Mouse (Mus musculus) urinary bladder, postnatal 0 days (tissue): ENCODE results near the gene Cd244a. TPM values are rescaled to one million over a fixed set of nuclear protein-coding genes. Genes with fewer than 3 reads are reported as not detected.

ENCODE experiments used
- microRNA-seq: library from miRNA; unstranded; fragments of <30 nt; microRNA quantifications from one replicate; pipeline ENCODE4, GENCODE M21; 2016
- polyA plus RNA-seq: library from polyadenylated mRNA; unstranded; fragments of >200 nt; fragmentation: Nextera tagmentation; extraction: Ambion mirVana; gene quantifications from 2 replicates; pipeline ENCODE4 v1.2.1, GENCODE M21; 2015

Gene Cd244a
- 0.77 and 3.5 TPM in 2 replicates for polyA plus RNA-seq

GRCm38 (mm10) chr1:171558898-171559297 lies at the start of gene Cd244a:
Gene Cd244a, plus strand, starts transcription at chr1:171559193.

GRCm38 (mm10) chr1:171535194-171535593 lies 23.8 kb upstream of the Cd244a start, which contains the start of gene Itln1:
Gene Itln1, minus strand, starts transcription at chr1:171535294.

GRCm38 (mm10) chr1:171607176-171607575 lies 48.2 kb downstream of the Cd244a start, which contains the start of gene Ly9:
Gene Ly9, minus strand, starts transcription at chr1:171607410.

GRCm38 (mm10) chr1:171652734-171653133 lies 93.7 kb downstream of the Cd244a start, which contains the start of gene Slamf7:
Gene Slamf7, minus strand, starts transcription at chr1:171653035.

Small RNA genes within 50 kb of the gene (microRNA-seq; reads per million reads assigned to microRNA genes)
- not detected for gene Mir7683

Other genes starting within 250 kb of the Cd244a start
- 34.0 and 36.6 TPM in 2 replicates for gene Dedd, start 230.0 kb upstream of the Cd244a start, polyA plus RNA-seq
- 31.4 and 33.0 TPM in 2 replicates for gene Nit1, start 213.5 kb upstream of the Cd244a start, polyA plus RNA-seq
- 62.2 and 64.8 TPM in 2 replicates for gene Pfdn2, start 213.5 kb upstream of the Cd244a start, polyA plus RNA-seq
- 1.1 and 1.5 TPM in 2 replicates for gene Klhdc9, start 198.4 kb upstream of the Cd244a start, polyA plus RNA-seq
- gene Nectin4, start 189.1 kb upstream of the Cd244a start, polyA plus RNA-seq: 22.4 and 24.1 TPM in 2 replicates
- 2.1 and 4.7 TPM in 2 replicates for gene Arhgap30, start 170.2 kb upstream of the Cd244a start, polyA plus RNA-seq
- 32.1 and 33.4 TPM in 2 replicates for gene Usf1, start 147.9 kb upstream of the Cd244a start, polyA plus RNA-seq
- 16.8 and 21.2 TPM in 2 replicates for gene Tstd1, start 140.3 kb upstream of the Cd244a start, polyA plus RNA-seq
- 84.3 and 90.0 TPM in 2 replicates for gene F11r, start 121.7 kb upstream of the Cd244a start, polyA plus RNA-seq
- gene Alyref2, start 55.7 kb upstream of the Cd244a start, polyA plus RNA-seq: 9.6 and 10.3 TPM in 2 replicates
- gene Itln1, start 23.9 kb upstream of the Cd244a start, polyA plus RNA-seq: 0.51 and 0.73 TPM in 2 replicates
- gene Ly9, start 48.2 kb downstream of the Cd244a start, polyA plus RNA-seq: 0.35 and 0.98 TPM in 2 replicates
- 0.08 and 0.18 TPM in 2 replicates for gene Slamf7, start 93.8 kb downstream of the Cd244a start, polyA plus RNA-seq
- gene Cd48, start 122.8 kb downstream of the Cd244a start, polyA plus RNA-seq: 4.9 and 9.6 TPM in 2 replicates
- gene Slamf1, start 207.9 kb downstream of the Cd244a start, polyA plus RNA-seq: 0.12 and 0.28 TPM in 2 replicates